Mouse (Mus musculus) myocyte (in vitro differentiated cells): ENCODE results near the gene Cox7a2. TPM values are rescaled to one million over a fixed set of nuclear protein-coding genes. Genes with fewer than 3 reads are reported as not detected.

Source experiments
- H3K27me3 ChIP-seq: one replicate; pipeline ENCODE4 v1.6.1; 2011; ENCODE audit not compliant: control insufficient read depth, insufficient read depth, insufficient read length
- H3K36me3 ChIP-seq: one replicate; pipeline ENCODE4 v1.6.1; 2011; ENCODE audit not compliant: control insufficient read depth, insufficient read depth
- H3K4me2 ChIP-seq: one replicate; pipeline ENCODE4 v1.6.1; 2011; ENCODE audit warnings: low read depth, control low read depth
- H3K4me3 ChIP-seq: one replicate; pipeline ENCODE4 v1.5.1; 2011; ENCODE audit warnings: mild to moderate bottlenecking, control low read depth, moderate library complexity
- H3K79me2 ChIP-seq: one replicate; pipeline ENCODE4 v1.6.1; 2011; ENCODE audit not compliant: control insufficient read depth, insufficient read depth
- H3ac ChIP-seq: one replicate; pipeline ENCODE4 v1.6.1; 2011; ENCODE audit not compliant: control insufficient read depth, insufficient read length
- CEBPB ChIP-seq: IDR thresholded peaks from 2 replicates; pipeline ENCODE4 v1.6.1; 2011; ENCODE audit warnings: mild to moderate bottlenecking, moderate library complexity; ENCODE audit not compliant: poor library complexity, insufficient read depth, severe bottlenecking
- E2F4 ChIP-seq: IDR thresholded peaks from one replicate; pipeline ENCODE4 v1.6.1; 2011; ENCODE audit warnings: mild to moderate bottlenecking, control low read depth, moderate library complexity; ENCODE audit not compliant: insufficient read depth
- MAX ChIP-seq: IDR thresholded peaks from one replicate; pipeline ENCODE4 v1.6.1; 2011; ENCODE audit warnings: low read depth, mild to moderate bottlenecking, control low read depth
- MYOD1 ChIP-seq, 3 experiments: IDR thresholded peaks; one replicate each; pipeline ENCODE4 v1.6.1; 2011; ENCODE audit warnings: control low read depth in 2 of 3, low read depth in 2 of 3, mild to moderate bottlenecking in 2 of 3, moderate library complexity in 1 of 3; ENCODE audit not compliant: insufficient read length in 2 of 3, control insufficient read depth in 1 of 3
- MYOG ChIP-seq, 3 experiments: IDR thresholded peaks; one replicate each; pipeline ENCODE4 v1.6.1; 2011; ENCODE audit warnings: control low read depth in 2 of 3, low read depth in 2 of 3, mild to moderate bottlenecking in 2 of 3; ENCODE audit not compliant: insufficient read length in 2 of 3, control insufficient read depth in 1 of 3, insufficient read depth in 1 of 3
- POLR2A ChIP-seq: IDR thresholded peaks from one replicate; pipeline ENCODE4 v1.6.1; 2011; ENCODE audit warnings: low read depth, mild to moderate bottlenecking, control low read depth, moderate library complexity; ENCODE audit not compliant: insufficient read length
- POLR2AphosphoS2 ChIP-seq: IDR thresholded peaks from one replicate; pipeline ENCODE4 v1.6.1; 2011; ENCODE audit warnings: low read depth, control low read depth; ENCODE audit not compliant: insufficient read length
- REST ChIP-seq: IDR thresholded peaks from one replicate; pipeline ENCODE4 v1.6.1; 2011; ENCODE audit warnings: mild to moderate bottlenecking, control low read depth, moderate library complexity; ENCODE audit not compliant: insufficient read depth, insufficient read length
- SRF ChIP-seq: IDR thresholded peaks from one replicate; pipeline ENCODE4 v1.6.1; 2011; ENCODE audit warnings: low read depth; ENCODE audit not compliant: control insufficient read depth, insufficient read length
- TCF12 ChIP-seq: IDR thresholded peaks from one replicate; pipeline ENCODE4 v1.6.1; 2011; ENCODE audit warnings: mild to moderate bottlenecking, control low read depth; ENCODE audit not compliant: poor library complexity, insufficient read depth, severe bottlenecking
- TCF3 ChIP-seq: IDR thresholded peaks from one replicate; pipeline ENCODE4 v1.6.1; 2011; ENCODE audit warnings: low read depth, control low read depth; ENCODE audit not compliant: insufficient read length
- USF1 ChIP-seq: IDR thresholded peaks from one replicate; pipeline ENCODE4 v1.6.1; 2011; ENCODE audit warnings: low read depth, mild to moderate bottlenecking, control low read depth, moderate library complexity
- polyA plus RNA-seq: library from polyadenylated mRNA; unstranded; fragments of >200 nt; fragmentation: generic; extraction: Trizol; gene quantifications from one replicate; pipeline ENCODE4 v1.2.1, GENCODE M21; 2012; ENCODE audit warnings: missing spikeins

Gene Cox7a2
- polyA plus RNA-seq, 1 experiment, result 495 TPM

DNA sequence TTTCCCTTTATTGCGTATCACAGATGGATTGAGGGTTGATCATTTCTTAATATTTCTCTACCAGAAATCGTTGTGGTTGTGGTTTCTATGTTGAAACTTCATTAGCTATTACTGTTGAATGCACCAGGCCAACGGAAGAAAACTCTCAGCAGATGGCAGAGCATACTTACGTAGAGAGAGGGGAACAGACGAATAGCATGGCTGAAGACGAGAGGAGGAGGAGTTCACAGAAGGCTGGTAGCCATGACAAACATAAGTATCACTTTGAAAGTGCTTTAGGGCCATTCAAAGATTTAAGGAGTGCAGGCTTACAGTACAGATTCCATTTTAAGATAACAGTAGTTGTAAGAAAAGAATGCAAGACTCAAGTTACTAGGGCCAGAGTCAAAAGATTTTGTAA, 2.8 kb upstream of the Cox7a2 start:
- H3K4me2 ChIP-seq, result no peak overlapping the region
- H3K79me2 ChIP-seq, result peaks cover 20% of the 10 kb centered on the region
- no peak for TF ChIP-seq USF1
- TF ChIP-seq TCF3, result no peak
- TF ChIP-seq CEBPB, result no peak
- no peak for TF ChIP-seq MAX
- no peak for TF ChIP-seq MYOD1 (IDR thresholded peaks at IDR 0.05; ENCODE audit: control insufficient read depth in 1 of 3, insufficient read length in 2 of 3, low read depth in 2 of 3)
- no peak for TF ChIP-seq E2F4
- no peak for TF ChIP-seq TCF12
- no peak for TF ChIP-seq MYOG (IDR thresholded peaks at IDR 0.05; ENCODE audit: control insufficient read depth in 1 of 3, insufficient read depth in 1 of 3, insufficient read length in 2 of 3, low read depth in 2 of 3)
- TF ChIP-seq POLR2A, result no peak
- TF ChIP-seq SRF, result no peak
- no peak for TF ChIP-seq REST
- TF ChIP-seq POLR2AphosphoS2, result no peak
- H3K27me3 ChIP-seq, result no peaks in the 10 kb centered on the region
- no peaks in the 10 kb centered on the region for H3K36me3 ChIP-seq
- no peak overlapping the region for H3ac ChIP-seq
- no peak overlapping the region for H3K4me3 ChIP-seq

DNA sequence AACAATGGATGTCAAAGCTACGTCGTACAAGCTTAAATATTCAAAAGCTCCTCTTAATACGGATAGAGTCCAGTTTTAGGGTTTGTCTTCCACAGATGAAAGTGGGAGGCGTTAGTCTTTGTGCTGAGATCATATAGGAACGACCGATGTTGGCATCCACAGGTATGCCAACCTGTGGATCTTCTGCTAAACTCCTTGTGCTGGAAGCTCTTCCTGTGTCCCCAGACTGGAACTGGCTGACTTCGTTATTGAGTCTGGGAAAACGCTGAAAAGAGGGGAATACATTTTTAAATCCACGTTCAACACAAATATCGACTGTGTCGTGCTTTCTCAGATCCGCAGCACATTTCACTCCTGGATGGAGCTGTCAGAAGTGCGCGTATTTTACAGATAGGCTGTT, 398 bp upstream of the Cox7a2 start:
- no peak for TF ChIP-seq TCF3
- TF ChIP-seq TCF12, result no peak
- TF ChIP-seq POLR2A, result no peak

DNA sequence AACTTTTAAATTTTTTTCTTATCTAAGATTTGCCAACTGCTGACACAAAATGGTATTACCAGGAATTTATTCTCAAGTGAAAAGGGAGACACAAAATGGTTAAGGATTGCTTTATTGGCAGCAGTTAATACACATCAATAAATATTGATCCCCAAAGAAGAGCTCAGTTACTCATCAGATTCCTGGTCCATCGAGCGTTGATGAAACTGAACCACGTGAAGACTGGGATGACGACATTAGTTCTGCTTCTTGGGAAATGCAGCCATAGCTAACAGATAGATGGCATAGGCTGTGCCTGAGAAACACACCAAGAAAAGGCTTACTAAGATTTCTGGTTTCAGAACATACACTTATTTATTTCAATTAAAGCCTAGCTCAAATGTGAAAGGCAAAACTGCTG, 4.4 kb downstream of the Cox7a2 start:
- H3K4me2 ChIP-seq, result no peak overlapping the region

More for the DNA sequence above, 398 bp upstream of the Cox7a2 start:
- peak overlapping the region; percentile 83 for H3ac ChIP-seq
- no peaks in the 10 kb centered on the region for H3K27me3 ChIP-seq
- H3K4me3 ChIP-seq, result peak overlapping the region; percentile 86
- peaks cover 6% of the 10 kb centered on the region for H3K36me3 ChIP-seq
- peaks cover 24% of the 10 kb centered on the region for H3K79me2 ChIP-seq
- H3K4me2 ChIP-seq, result peak overlapping the region; percentile 83

DNA sequence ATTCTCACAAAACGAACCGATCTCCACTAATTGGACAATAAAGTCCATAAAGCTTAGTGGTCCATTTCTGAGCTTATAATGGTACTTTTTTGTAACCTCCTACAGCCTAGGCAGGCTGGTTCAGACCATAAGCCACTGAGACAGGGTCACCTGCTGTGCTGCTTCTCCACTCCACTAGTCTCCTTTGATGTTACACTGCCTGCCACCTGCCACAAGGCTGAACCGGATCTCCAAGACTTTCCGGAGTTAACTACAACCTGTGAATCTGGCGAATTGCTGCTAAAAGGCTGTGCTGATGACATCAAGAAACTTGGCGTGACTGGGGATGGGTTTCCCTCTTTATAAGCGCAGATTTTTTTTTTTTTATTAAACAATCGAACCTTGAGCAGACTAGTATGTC, 7.8 kb downstream of the Cox7a2 start:
- Histone ChIP-seq H3K4me3 (no peak overlapping the region), H3ac (no peak overlapping the region), H3K4me2 (no peak overlapping the region), H3K79me2 (no peaks in the 10 kb centered on the region), H3K27me3 (no peaks in the 10 kb centered on the region), H3K36me3 (peaks cover 23% of the 10 kb centered on the region)
- no peak for TF ChIP-seq TCF12
- TF ChIP-seq SRF, result no peak
- TF ChIP-seq USF1, result no peak
- no peak for TF ChIP-seq REST
- no peak for TF ChIP-seq CEBPB
- no peak for TF ChIP-seq MAX
- TF ChIP-seq POLR2AphosphoS2, result no peak
- no peak for TF ChIP-seq MYOG (IDR thresholded peaks at IDR 0.05; ENCODE audit: control insufficient read depth in 1 of 3, insufficient read depth in 1 of 3, insufficient read length in 2 of 3, low read depth in 2 of 3)
- TF ChIP-seq POLR2A, result no peak
- no peak for TF ChIP-seq MYOD1 (IDR thresholded peaks at IDR 0.05; ENCODE audit: control insufficient read depth in 1 of 3, insufficient read length in 2 of 3, low read depth in 2 of 3)
- TF ChIP-seq E2F4, result no peak
- TF ChIP-seq TCF3, result no peak

More for the DNA sequence above, 4.4 kb downstream of the Cox7a2 start:
- Histone ChIP-seq H3K36me3 (peaks cover 23% of the 10 kb centered on the region), H3K27me3 (no peaks in the 10 kb centered on the region), H3K4me3 (no peak overlapping the region), H3K79me2 (peaks cover 24% of the 10 kb centered on the region), H3ac (no peak overlapping the region)
- TF ChIP-seq POLR2A (no peak), POLR2AphosphoS2 (no peak), MAX (no peak), REST (no peak), MYOG (IDR thresholded peaks at IDR 0.05; ENCODE audit: control insufficient read depth in 1 of 3, insufficient read depth in 1 of 3, insufficient read length in 2 of 3, low read depth in 2 of 3) (no peak), MYOD1 (IDR thresholded peaks at IDR 0.05; ENCODE audit: control insufficient read depth in 1 of 3, insufficient read length in 2 of 3, low read depth in 2 of 3) (no peak), TCF3 (no peak), E2F4 (no peak), TCF12 (no peak), SRF (no peak), USF1 (no peak), CEBPB (no peak)

DNA sequence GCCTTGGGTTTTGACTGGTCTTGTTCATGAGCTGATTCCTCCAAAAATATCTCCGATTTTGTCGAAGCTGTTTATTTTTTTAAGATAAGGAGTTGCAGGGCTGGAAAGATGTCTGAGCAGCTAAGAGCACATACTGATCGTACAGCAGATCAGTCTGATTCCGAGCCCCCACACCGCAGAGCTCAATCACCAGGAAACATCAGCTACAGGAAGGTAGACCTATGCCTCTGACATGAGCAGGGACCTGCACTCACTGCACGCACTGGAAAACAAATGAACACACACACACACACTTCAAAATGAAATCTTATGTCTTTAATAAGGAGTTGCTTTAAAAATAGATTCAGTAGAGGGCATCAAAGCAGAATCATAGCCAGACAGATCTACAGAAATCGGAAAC, 9.0 kb downstream of the Cox7a2 start:
- no peak overlapping the region for H3K4me3 ChIP-seq
- peaks cover 17% of the 10 kb centered on the region for H3K36me3 ChIP-seq
- H3K27me3 ChIP-seq, result no peaks in the 10 kb centered on the region
- no peak overlapping the region for H3ac ChIP-seq
- H3K79me2 ChIP-seq, result no peaks in the 10 kb centered on the region
- H3K4me2 ChIP-seq, result no peak overlapping the region
- TF ChIP-seq CEBPB, result no peak
